Mouse (Mus musculus) midbrain, embryonic 13.5 days (tissue): ENCODE measurements around the gene Olfr1208. TPM values are rescaled to one million over a fixed set of nuclear protein-coding genes. Genes with fewer than 3 reads are reported as not detected.

ENCODE experiments used
- ATAC-seq: fragments of 200-750 bp; cut with Nextera tagmentation; 2 replicates; pipeline ENCODE4 v1.8.0; 2017; ENCODE audit warnings: mild to moderate bottlenecking, moderate TSS enrichment, moderate library complexity
- H3K27ac ChIP-seq: fragments of 300-500 bp; sonication (generic); 2 replicates; pipeline ENCODE4 v1.5.1; 2015; ENCODE audit warnings: inconsistent platforms, mild to moderate bottlenecking, moderate library complexity
- H3K27me3 ChIP-seq: fragments of 300-500 bp; sonication (generic); 2 replicates; pipeline ENCODE4 v1.6.1; 2015; ENCODE audit warnings: mild to moderate bottlenecking, inconsistent platforms
- H3K36me3 ChIP-seq: fragments of 300-500 bp; sonication (generic); 2 replicates; pipeline ENCODE4 v1.6.1; 2015; ENCODE audit warnings: mild to moderate bottlenecking, inconsistent platforms
- H3K4me1 ChIP-seq: fragments of 300-500 bp; sonication (generic); replicated peaks from 2 replicates; pipeline ENCODE4 v1.6.1; 2015; ENCODE audit warnings: inconsistent platforms
- H3K4me2 ChIP-seq: fragments of 300-500 bp; sonication (generic); replicated peaks from 2 replicates; pipeline ENCODE4 v1.6.1; 2015; ENCODE audit warnings: moderate library complexity, mild to moderate bottlenecking, inconsistent platforms
- H3K4me3 ChIP-seq: fragments of 300-500 bp; sonication (generic); replicated peaks from 2 replicates; pipeline ENCODE4 v1.5.1; 2015; ENCODE audit warnings: mild to moderate bottlenecking, inconsistent platforms
- H3K9ac ChIP-seq: fragments of 300-500 bp; sonication (generic); replicated peaks from 2 replicates; pipeline ENCODE4 v1.6.1; 2015; ENCODE audit warnings: mild to moderate bottlenecking, inconsistent platforms
- H3K9me3 ChIP-seq: fragments of 300-500 bp; sonication (generic); 2 replicates; pipeline ENCODE4 v1.6.1; 2016; ENCODE audit warnings: mild to moderate bottlenecking, inconsistent platforms
- WGBS: fragments of 180-500 bp; shearing (Covaris S2); methylation state at CpG from one replicate; pipeline ENCODE4 v1.1.7; 2015; 5-methylcytosine and 5-hydroxymethylcytosine counted together
- polyA plus RNA-seq: library from polyadenylated mRNA; unstranded; fragments of >200 nt; fragmentation: Nextera tagmentation; extraction: Ambion mirVana; gene quantifications from 2 replicates; pipeline ENCODE4 v1.2.1, GENCODE M21; 2015

The Olfr1208 gene
- not detected in 2 replicates for polyA plus RNA-seq

DNA sequence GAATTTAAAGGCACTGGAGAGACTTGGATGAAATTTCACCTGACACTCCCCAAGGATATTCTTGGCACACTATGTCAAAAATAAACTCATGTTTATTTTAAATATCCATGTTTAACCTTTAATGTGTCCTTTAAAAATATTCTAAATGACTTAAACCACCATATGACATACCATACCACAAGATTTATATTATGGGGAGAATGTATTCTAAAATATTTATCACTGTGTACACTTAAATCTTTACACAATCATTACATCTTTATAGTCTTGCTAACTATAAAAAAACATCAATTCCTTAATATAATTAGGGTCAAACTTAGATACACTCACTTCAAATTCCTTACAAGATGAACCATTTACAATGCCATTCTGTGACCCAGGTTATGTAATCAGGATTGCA lies at the start of gene Olfr1208:
Olfr1208 (minus strand) TSS at position 101 of the 400 bp plus-strand sequence.
- no peak for ATAC-seq
- no peaks in the 10 kb centered on the region for H3K4me1 ChIP-seq
- H3K36me3 ChIP-seq, result no peaks in the 10 kb centered on the region
- no peak within 1 kb of the TSS for H3K4me2 ChIP-seq
- H3K27me3 ChIP-seq, result no peaks in the 10 kb centered on the region
- H3K4me3 ChIP-seq, result no peak within 1 kb of the TSS
- H3K9ac ChIP-seq, result no peak within 1 kb of the TSS
- H3K27ac ChIP-seq, result no peak within 1 kb of the TSS
- H3K9me3 ChIP-seq, result no peaks in the 10 kb centered on the region

DNA sequence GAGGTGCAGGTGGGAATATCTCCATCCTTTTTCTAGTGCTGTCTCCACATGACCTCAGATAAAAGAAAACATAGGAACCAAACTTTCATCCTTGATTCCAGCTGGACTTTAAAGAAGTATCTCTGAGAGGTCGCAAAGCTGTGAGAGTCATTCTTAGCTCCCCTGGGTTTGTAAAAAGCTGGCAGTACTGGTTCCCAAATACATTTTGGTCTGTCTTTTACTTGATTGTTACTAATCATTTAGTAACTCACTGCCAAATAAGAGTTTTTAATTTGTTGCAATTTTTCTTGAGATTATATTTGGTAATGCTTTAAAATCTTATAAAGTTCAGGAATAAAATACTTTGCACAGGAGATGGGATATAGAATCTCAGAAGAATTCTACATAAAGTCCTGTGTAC lies 35.9 kb upstream of the Olfr1208 start, which contains the start of gene Olfr1211:
Olfr1211 (minus strand) TSS at position 101 of the 400 bp plus-strand sequence.
- H3K9me3 ChIP-seq, result no peaks in the 10 kb centered on the region
- no peaks in the 10 kb centered on the region for H3K4me1 ChIP-seq
- no peak within 1 kb of the TSS for H3K9ac ChIP-seq
- 86% methylated on average over 1 of the region's 1 CpGs for WGBS
- no peaks in the 10 kb centered on the region for H3K27me3 ChIP-seq
- no peak within 1 kb of the TSS for H3K4me2 ChIP-seq
- H3K36me3 ChIP-seq, result no peaks in the 10 kb centered on the region
- no peak within 1 kb of the TSS for H3K4me3 ChIP-seq
- H3K27ac ChIP-seq, result no peak within 1 kb of the TSS
- ATAC-seq, result no peak

DNA sequence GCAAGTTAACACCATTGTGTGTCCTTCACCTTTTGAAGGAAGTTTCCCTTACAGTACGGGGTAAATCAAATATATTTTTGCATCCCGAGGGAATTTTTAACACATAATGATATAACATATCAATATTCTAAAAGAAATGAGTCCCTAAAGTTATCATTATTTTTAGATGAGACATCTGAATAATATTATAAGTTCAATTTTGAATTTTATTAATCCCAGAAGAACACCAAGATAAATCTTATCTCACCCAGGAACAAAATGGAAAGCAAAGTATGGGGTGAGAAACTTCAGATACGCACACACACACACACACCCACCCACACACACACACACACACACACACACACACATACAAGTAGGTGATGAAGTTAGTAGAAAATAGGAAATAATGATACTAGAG lies 12.9 kb upstream of the Olfr1208 start, which contains the start of gene Olfr1209:
Olfr1209 (minus strand) TSS at position 101 of the 400 bp plus-strand sequence.
- no peak within 1 kb of the TSS for H3K4me2 ChIP-seq
- H3K27me3 ChIP-seq, result no peaks in the 10 kb centered on the region
- 93% methylated on average over 3 of the region's 3 CpGs for WGBS
- no peak within 1 kb of the TSS for H3K27ac ChIP-seq
- H3K4me3 ChIP-seq, result no peak within 1 kb of the TSS
- H3K36me3 ChIP-seq, result no peaks in the 10 kb centered on the region
- ATAC-seq, result no peak
- H3K9me3 ChIP-seq, result no peaks in the 10 kb centered on the region
- H3K4me1 ChIP-seq, result no peaks in the 10 kb centered on the region
- no peak within 1 kb of the TSS for H3K9ac ChIP-seq

DNA sequence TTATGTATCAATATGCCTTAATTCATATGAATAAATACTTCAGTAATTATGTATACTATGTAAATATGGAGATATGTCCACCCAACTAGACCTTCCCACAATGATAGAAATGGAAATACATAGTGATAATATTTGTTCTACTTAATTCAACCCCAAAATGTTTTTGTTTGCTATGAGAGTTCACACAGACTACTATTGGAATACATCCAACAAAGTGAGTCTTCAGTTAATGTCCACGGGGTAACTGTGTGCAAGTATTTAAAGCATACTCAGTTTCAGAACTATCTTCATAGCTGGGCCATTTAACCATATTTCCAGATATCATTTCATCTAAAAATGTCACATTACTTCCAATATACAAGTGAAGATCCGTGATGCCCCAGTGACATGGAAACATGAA lies 39.2 kb downstream of the Olfr1208 start, which contains the start of gene Olfr1206:
Olfr1206 (plus strand) TSS at position 301 of the 400 bp plus-strand sequence.
- Histone ChIP-seq H3K27me3 (no peaks in the 10 kb centered on the region), H3K4me3 (no peak within 1 kb of the TSS), H3K27ac (no peak within 1 kb of the TSS), H3K9me3 (no peaks in the 10 kb centered on the region), H3K4me1 (no peaks in the 10 kb centered on the region), H3K4me2 (no peak within 1 kb of the TSS), H3K9ac (no peak within 1 kb of the TSS), H3K36me3 (no peaks in the 10 kb centered on the region)
- 87% methylated on average over 2 of the region's 2 CpGs for WGBS
- no peak for ATAC-seq

DNA sequence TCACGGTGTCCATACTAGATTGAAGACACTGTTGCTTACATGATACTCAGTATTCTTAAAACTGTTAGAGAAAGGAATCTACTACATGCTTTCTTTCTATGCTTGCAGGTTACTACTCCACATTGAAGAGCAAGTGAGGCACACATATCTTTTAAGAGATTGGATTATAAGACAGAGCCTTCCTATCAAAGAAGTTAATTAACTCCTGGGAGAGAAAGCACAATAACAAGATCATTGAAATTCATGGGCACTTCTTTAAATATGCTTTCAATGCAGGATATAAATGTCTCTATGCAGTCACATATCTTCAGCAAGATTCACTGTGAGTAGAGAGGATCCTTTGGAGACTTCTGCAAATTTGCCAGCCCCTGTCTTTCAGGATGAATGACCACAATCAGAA lies 53.1 kb downstream of the Olfr1208 start, which contains the start of gene Olfr1204:
Olfr1204 (plus strand) TSS at position 301 of the 400 bp plus-strand sequence.
- Histone ChIP-seq H3K27ac (no peak within 1 kb of the TSS), H3K4me2 (no peak within 1 kb of the TSS)
- 88% methylated on average over 1 of the region's 1 CpGs for WGBS

More for the DNA sequence above, 53.1 kb downstream of the Olfr1208 start, which contains the start of gene Olfr1204:
- H3K4me1 ChIP-seq, result no peaks in the 10 kb centered on the region
- no peak for ATAC-seq
- H3K27me3 ChIP-seq, result no peaks in the 10 kb centered on the region
- no peaks in the 10 kb centered on the region for H3K36me3 ChIP-seq
- no peak within 1 kb of the TSS for H3K9ac ChIP-seq
- H3K4me3 ChIP-seq, result no peak within 1 kb of the TSS
- H3K9me3 ChIP-seq, result no peaks in the 10 kb centered on the region

Other genes with a start within 250 kb of the Olfr1208 start
- gene Olfr1193, start 226.7 kb downstream of the Olfr1208 start, polyA plus RNA-seq, result not detected in 2 replicates
- gene Olfr1195, start 213.1 kb downstream of the Olfr1208 start, polyA plus RNA-seq, result not detected in 2 replicates
- 0.11 TPM in 1 of 2 replicates, not detected in the other for gene Olfr1196, start 197.7 kb downstream of the Olfr1208 start, polyA plus RNA-seq
- not detected in 2 replicates for gene Olfr1197, start 169.9 kb downstream of the Olfr1208 start, polyA plus RNA-seq
- gene Olfr1198, start 150.9 kb downstream of the Olfr1208 start, polyA plus RNA-seq, result not detected in 2 replicates
- gene Olfr1199, start 141.8 kb downstream of the Olfr1208 start, polyA plus RNA-seq, result not detected in 2 replicates
- gene Olfr1200, start 131.8 kb downstream of the Olfr1208 start, polyA plus RNA-seq, result not detected in 2 replicates
- not detected in 2 replicates for gene Olfr1201, start 109.3 kb downstream of the Olfr1208 start, polyA plus RNA-seq
- not detected in 2 replicates for gene Olfr1202, start 87.8 kb downstream of the Olfr1208 start, polyA plus RNA-seq
- not detected in 2 replicates for gene Olfr1205, start 72.6 kb downstream of the Olfr1208 start, polyA plus RNA-seq
- not detected in 2 replicates for gene Olfr1204, start 53.0 kb downstream of the Olfr1208 start, polyA plus RNA-seq
- not detected in 2 replicates for gene Olfr1206, start 39.1 kb downstream of the Olfr1208 start, polyA plus RNA-seq
- gene Olfr1209, start 12.8 kb upstream of the Olfr1208 start, polyA plus RNA-seq, result not detected in 2 replicates
- gene Olfr1211, start 35.8 kb upstream of the Olfr1208 start, polyA plus RNA-seq, result not detected in 2 replicates
- gene Olfr1212, start 51.7 kb upstream of the Olfr1208 start, polyA plus RNA-seq, result not detected in 2 replicates
- not detected in 2 replicates for gene Gm13762, start 78.0 kb upstream of the Olfr1208 start, polyA plus RNA-seq
- gene Olfr1214, start 90.3 kb upstream of the Olfr1208 start, polyA plus RNA-seq, result not detected in 2 replicates
- gene Olfr1215, start 104.7 kb upstream of the Olfr1208 start, polyA plus RNA-seq, result not detected in 2 replicates
- not detected in 2 replicates for gene Olfr1216, start 116.0 kb upstream of the Olfr1208 start, polyA plus RNA-seq
- not detected in 2 replicates for gene Olfr1217, start 129.8 kb upstream of the Olfr1208 start, polyA plus RNA-seq
- not detected in 2 replicates for gene Olfr1218, start 158.9 kb upstream of the Olfr1208 start, polyA plus RNA-seq
- not detected in 2 replicates for gene Olfr1219, start 181.2 kb upstream of the Olfr1208 start, polyA plus RNA-seq
- gene Olfr1220, start 204.5 kb upstream of the Olfr1208 start, polyA plus RNA-seq, result not detected in 2 replicates
- not detected in 2 replicates for gene Olfr1221, start 215.0 kb upstream of the Olfr1208 start, polyA plus RNA-seq
- gene Olfr1222, start 230.7 kb upstream of the Olfr1208 start, polyA plus RNA-seq, result not detected in 2 replicates
- gene Olfr1223, start 249.2 kb upstream of the Olfr1208 start, polyA plus RNA-seq, result not detected in 2 replicates